Mouse (Mus musculus) monocyte, adult 5-6 weeks (primary cell): ENCODE data around the gene Gm42420. TPM values are rescaled to one million over a fixed set of nuclear protein-coding genes. Genes with fewer than 3 reads are reported as not detected.

Source experiments
- ATAC-seq: fragments of 153-309, 156-312 bp; replicated peaks from 2 replicates; pipeline ENCODE4 v1.8.0; 2017; ENCODE audit warnings: mild to moderate bottlenecking; ENCODE audit not compliant: low TSS enrichment, insufficient number of reproducible peaks, severe bottlenecking, poor library complexity, low FRiP score
- total RNA-seq: library from RNA; stranded (forward); fragments of 200-1000, 200-491, 200-594 nt; gene quantifications from 3 replicates; pipeline ENCODE4 v1.2.3, GENCODE M21; 2017

The Gm42420 gene
- total RNA-seq, 1 experiment from 2014 or later, result not detected

DNA sequence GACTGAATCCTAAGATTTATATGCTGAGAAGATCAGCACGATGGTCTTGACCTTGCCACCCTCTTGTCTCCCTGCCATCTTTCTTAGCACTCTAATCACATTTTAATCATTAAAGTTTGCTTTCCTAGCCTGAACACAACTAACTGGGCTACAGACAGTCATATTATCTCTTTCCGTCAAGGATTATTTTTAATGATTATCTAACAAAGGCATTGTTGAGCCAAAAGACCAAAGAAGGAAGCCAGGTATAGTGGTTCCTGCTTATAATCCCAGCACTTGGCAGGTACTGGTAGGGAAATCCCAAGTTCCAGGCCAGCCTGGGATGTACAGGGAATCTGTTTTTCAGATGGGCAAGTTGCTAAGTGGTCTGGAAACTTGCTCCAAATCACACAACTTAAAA is 25.7 kb downstream of the Gm42420 start:
- ATAC-seq, result no peak

Other genes starting within 250 kb of the Gm42420 start
- gene Slc37a3, start 208.1 kb upstream of the Gm42420 start, total RNA-seq, result 33.9 to 44.5 TPM (median 42.6 TPM) in 3 replicates
- 28.5 to 54.8 TPM (median 44.2 TPM) in 3 replicates for gene Rab19, start 204.6 kb upstream of the Gm42420 start, total RNA-seq
- gene Mkrn1, start 165.3 kb upstream of the Gm42420 start, total RNA-seq, result 163 to 297 TPM (median 214 TPM) in 3 replicates
- gene Dennd2a, start 27.9 kb upstream of the Gm42420 start, total RNA-seq, result 0.43 to 0.58 TPM in 2 of 3 replicates, not detected in the other
- gene Adck2, start 11.9 kb upstream of the Gm42420 start, total RNA-seq, result 16.8 to 27.2 TPM (median 19.6 TPM) in 3 replicates
- 28.3 to 82.2 TPM (median 35.8 TPM) in 3 replicates for gene Ndufb2, start 6.8 kb downstream of the Gm42420 start, total RNA-seq
- gene Braf, start 139.7 kb downstream of the Gm42420 start, total RNA-seq, result 18.2 to 33.8 TPM (median 19.9 TPM) in 3 replicates
- gene Mrps33, start 225.2 kb downstream of the Gm42420 start, total RNA-seq, result 34.6 to 42.8 TPM (median 36.2 TPM) in 3 replicates